In genomic region chr6:115989607-115990006, GRCm38 (mm10) we compare ENCODE assay signal across 10 mouse cellular contexts. TPM values are rescaled to one million over a fixed set of nuclear protein-coding genes. Genes with fewer than 3 reads are reported as not detected.
DNase-seq lines count a peak whose midpoint lies in the region; ATAC-seq and TF ChIP-seq lines count a peak whose summit lies in the region.
"Had no signal": no experiment of that assay in that cellular context is flagged by ENCODE, and none has a peak within 500 bp of the region (broad histone marks: within the 10 kb centered on the region; RNA-seq: fewer than 3 reads in every experiment).

No protein-coding gene starts in this region.

- H3K27me3 ChIP-seq in lung, embryonic 14.5 days (ENCODE audit: insufficient read depth, low read length) = peaks cover 18% of the 10 kb centered on the region
- peaks cover 24% of the 10 kb centered on the region for H3K27me3 ChIP-seq in heart, postnatal 0 days (ENCODE audit: control insufficient read depth, insufficient read depth, low read length)

- TF ChIP-seq CTCF in lung, embryonic 14.5 days (IDR thresholded peaks at IDR 0.05; ENCODE audit: low read depth) = no peak
- TF ChIP-seq CTCF in heart, postnatal 0 days (IDR thresholded peaks at IDR 0.05; ENCODE audit: low read depth) = no peak

- DNase-seq in frontal cortex, postnatal 25 days (ENCODE audit: low spot score in 2 of 2) = no peak
- no peak for DNase-seq in lung, embryonic 14.5 days
- no peak for DNase-seq in lung, postnatal 10 days
- DNase-seq in heart, postnatal 0 days (ENCODE audit: low spot score) = no peak
- peak; percentile 73 for DNase-seq in telencephalon, adult 2 months (ENCODE audit: low read depth, low spot score)
- no peak for DNase-seq in urinary bladder, postnatal 14 days (ENCODE audit: low spot score)
- DNase-seq in urinary bladder, postnatal 25 days (ENCODE audit: low spot score) = no peak
- DNase-seq: kidney, adult 9 months had no signal

- H3K4me3 ChIP-seq in lung, embryonic 14.5 days (ENCODE audit: low read depth, low read length) = peak overlapping the region; percentile 70
- peak overlapping the region; percentile 65 for H3K4me3 ChIP-seq in heart, postnatal 0 days (ENCODE audit: low read depth, low read length)

- peak; percentile 58 for ATAC-seq in frontal cortex, adult (ENCODE audit: low TSS enrichment)
- ATAC-seq in lung, embryonic 14.5 days (ENCODE audit: insufficient read depth) = no peak
- no peak for ATAC-seq in heart, postnatal 0 days (ENCODE audit: insufficient read depth, low read depth)

- peaks cover 21% of the 10 kb centered on the region for H3K36me3 ChIP-seq in lung, embryonic 14.5 days (ENCODE audit: insufficient read depth)
- no peaks in the 10 kb centered on the region; the same call in 1 of the 2 replicates for H3K36me3 ChIP-seq in heart, postnatal 0 days (replicated peaks; ENCODE audit: control insufficient read depth, insufficient read depth, low read length)

- peak overlapping the region; percentile 77; the same call in 1 of the 2 replicates for H3K9ac ChIP-seq in lung, embryonic 14.5 days
- H3K9ac ChIP-seq in heart, postnatal 0 days (replicated peaks; ENCODE audit: low read depth, low read length) = no peak overlapping the region

- peaks cover 29% of the 10 kb centered on the region for H3K4me1 ChIP-seq in lung, embryonic 14.5 days (ENCODE audit: insufficient read depth)
- H3K4me1 ChIP-seq in heart, postnatal 0 days (ENCODE audit: control insufficient read depth, insufficient read depth) = peaks cover 12% of the 10 kb centered on the region; the same call in 1 of the 2 replicates

- 69% methylated on average over 4 of the region's 4 CpGs for WGBS in lung, embryonic 14.5 days
- WGBS in heart, postnatal 0 days = 65% methylated on average over 4 of the region's 4 CpGs

- no peaks in the 10 kb centered on the region for H3K9me3 ChIP-seq in lung, embryonic 14.5 days (ENCODE audit: low read depth, low read length)
- H3K9me3 ChIP-seq in heart, postnatal 0 days (replicated peaks; ENCODE audit: control insufficient read depth, low read length) = peaks cover 5% of the 10 kb centered on the region; the same call in 1 of the 2 replicates

- H3K27ac ChIP-seq in lung, embryonic 14.5 days (ENCODE audit: low read depth) = no peak overlapping the region
- peak overlapping the region; percentile 8; the same call in 1 of the 2 replicates for H3K27ac ChIP-seq in heart, postnatal 0 days (ENCODE audit: low read depth)

- no peak for TF ChIP-seq EP300 in heart, postnatal 0 days (IDR thresholded peaks at IDR 0.05; ENCODE audit: low read depth)

- peak overlapping the region; percentile 91 for H3K4me2 ChIP-seq in lung, embryonic 14.5 days
- peak overlapping the region; percentile 64 for H3K4me2 ChIP-seq in heart, postnatal 0 days (ENCODE audit: low read depth, low read length)

RNA-seq across cellular contexts. Expression of gene Plxnd1, which starts 5.2 kb away (rescaled TPM):
- 81.9 and 84.2 TPM in 2 replicates for polyA plus RNA-seq in lung, embryonic 14.5 days (2014; fragmentation: Nextera tagmentation; extraction: Ambion mirVana)
- total RNA-seq in heart, postnatal 0 days (2014; rRNA removed; ENCODE audit: low replicate concordance) = 82.4 and 166 TPM in 2 replicates
- 28.1 and 37.7 TPM in 2 replicates for polyA plus RNA-seq in heart, postnatal 0 days (2015; fragmentation: Nextera tagmentation; extraction: Ambion mirVana)

RNA-seq across cellular contexts. Expression of gene H1foo, which starts 44.9 kb away (rescaled TPM):
- not detected in 2 replicates for polyA plus RNA-seq in lung, embryonic 14.5 days (2014; fragmentation: Nextera tagmentation; extraction: Ambion mirVana)
- total RNA-seq in heart, postnatal 0 days (2014; rRNA removed; ENCODE audit: low replicate concordance) = not detected in 2 replicates
- polyA plus RNA-seq in heart, postnatal 0 days (2015; fragmentation: Nextera tagmentation; extraction: Ambion mirVana) = not detected in 2 replicates
- polyA plus RNA-seq: neural tube, embryonic 14.5 days had no signal

RNA-seq across cellular contexts. Expression of gene Rho, which starts 58.1 kb away (rescaled TPM):
- 0.09 and 0.18 TPM in 2 replicates for polyA plus RNA-seq in lung, embryonic 14.5 days (2014; fragmentation: Nextera tagmentation; extraction: Ambion mirVana)
- 1.3 TPM in 1 of 2 replicates, not detected in the other for total RNA-seq in heart, postnatal 0 days (2014; rRNA removed; ENCODE audit: low replicate concordance)
- polyA plus RNA-seq in heart, postnatal 0 days (2015; fragmentation: Nextera tagmentation; extraction: Ambion mirVana) = 0.04 TPM in 1 of 2 replicates, not detected in the other
